Mouse (Mus musculus) embryo, embryonic 11 days (tissue): ENCODE data around the gene Sparc.

ENCODE experiments used
- DNase-seq: peaks from one replicate; pipeline ENCODE4 v3.0.0-alpha.2; 2015

The Sparc gene

GRCm38 (mm10) chr11:55404659-55405457 lies 18.1 kb downstream of the Sparc start:
- DNase-seq: no peak

GRCm38 (mm10) chr11:55400863-55401262 lies 22.1 kb downstream of the Sparc start:
- DNase-seq: no peak

GRCm38 (mm10) chr11:55398371-55398770 lies 24.6 kb downstream of the Sparc start:
- no peak for DNase-seq

GRCm38 (mm10) chr11:55397441-55397840 lies 25.5 kb downstream of the Sparc start:
- no peak for DNase-seq

- DNase-seq: no peak
Measured at GRCm38 (mm10) chr11:55397036-55397435, 25.9 kb downstream of the Sparc start.

- no peak for DNase-seq
Measured at GRCm38 (mm10) chr11:55395073-55395642, 27.8 kb downstream of the Sparc start.

GRCm38 (mm10) chr11:55394592-55394991 lies 28.4 kb downstream of the Sparc start:
- DNase-seq: no peak

- DNase-seq: peak; percentile 71
Measured at GRCm38 (mm10) chr11:55392474-55392873, 30.5 kb downstream of the Sparc start.

GRCm38 (mm10) chr11:55389778-55390177 lies 33.2 kb downstream of the Sparc start:
- peak; percentile 89 for DNase-seq

GRCm38 (mm10) chr11:55387576-55387975 lies 35.4 kb downstream of the Sparc start:
- peak; percentile 37 for DNase-seq

GRCm38 (mm10) chr11:55386424-55387063 lies 36.4 kb downstream of the Sparc start:
- DNase-seq: peak; percentile 88

- no peak for DNase-seq
Measured at GRCm38 (mm10) chr11:55383463-55384045, 39.4 kb downstream of the Sparc start.

- DNase-seq: no peak
Measured at GRCm38 (mm10) chr11:55380908-55381307, 42.1 kb downstream of the Sparc start.

GRCm38 (mm10) chr11:55378371-55378770 lies 44.6 kb downstream of the Sparc start:
- DNase-seq: no peak

GRCm38 (mm10) chr11:55373838-55374237 lies 49.1 kb downstream of the Sparc start:
- DNase-seq: no peak

GRCm38 (mm10) chr11:55373373-55373772 lies 49.6 kb downstream of the Sparc start:
- no peak for DNase-seq

GRCm38 (mm10) chr11:55372001-55372400 lies 51.0 kb downstream of the Sparc start:
- DNase-seq: no peak

GRCm38 (mm10) chr11:55369093-55369471 lies 53.9 kb downstream of the Sparc start:
- DNase-seq: no peak

GRCm38 (mm10) chr11:55368388-55369092 lies 54.4 kb downstream of the Sparc start:
- DNase-seq: no peak

GRCm38 (mm10) chr11:55367783-55368182 lies 55.2 kb downstream of the Sparc start:
- DNase-seq: no peak

GRCm38 (mm10) chr11:55365840-55366239 lies 57.1 kb downstream of the Sparc start:
- DNase-seq: no peak

- DNase-seq: no peak
Measured at GRCm38 (mm10) chr11:55365242-55365641, 57.7 kb downstream of the Sparc start.

GRCm38 (mm10) chr11:55364662-55365061 lies 58.3 kb downstream of the Sparc start:
- no peak for DNase-seq
